Mouse (Mus musculus) spleen, embryonic (tissue): ENCODE results near the gene Mdm1.

Source experiments
- CTCF ChIA-PET: fragments of 350-600 bp; sonication (Branson Sonifier 250); formaldehyde crosslinking; loops from one replicate; lab custom pipeline; 2022; lab: Charles Lee

Gene Mdm1

DNA sequence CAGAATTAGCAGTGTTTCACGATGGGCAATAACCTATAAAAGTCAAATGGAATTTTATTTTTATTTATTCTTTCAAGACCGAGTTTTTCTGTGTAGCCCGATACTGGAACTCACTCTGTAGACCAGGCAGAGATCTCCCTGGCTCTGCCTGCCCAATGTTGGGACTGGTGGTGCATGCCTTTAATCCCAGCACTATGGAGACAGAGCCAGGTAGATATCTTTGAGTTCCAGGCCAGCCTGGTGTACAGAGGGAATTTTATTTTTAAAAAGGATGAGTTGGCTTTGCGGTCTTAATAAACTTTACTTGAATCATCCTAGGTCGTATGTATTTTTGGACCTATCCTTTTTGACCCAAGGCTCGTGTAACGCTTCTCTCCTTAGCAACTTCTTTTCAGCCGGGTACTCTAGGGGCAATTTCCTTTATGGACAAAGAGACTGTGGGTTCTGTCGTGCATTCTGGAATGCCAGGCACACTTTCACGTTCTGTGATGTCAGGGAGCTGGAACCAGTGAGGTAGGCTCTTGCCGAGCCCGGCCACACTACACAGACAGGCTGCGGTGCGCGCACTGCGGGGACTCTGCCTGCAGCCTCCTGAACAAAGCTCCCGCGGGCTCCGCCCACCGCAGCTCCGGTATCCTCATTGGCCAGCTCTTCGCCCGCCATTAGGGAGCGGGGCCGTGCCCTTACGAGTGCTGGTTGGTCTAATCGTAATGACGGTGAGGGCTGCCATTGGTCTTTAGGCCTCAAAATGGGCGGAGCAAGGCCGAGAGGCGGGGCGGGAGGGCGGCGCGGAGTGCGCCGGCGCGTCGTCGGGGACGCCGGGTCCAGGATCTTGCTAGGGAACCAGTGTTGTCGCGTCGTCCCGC is at the start of gene Mdm1:
Gene Mdm1 (plus strand): TSS at position 794 of the 866 bp plus-strand sequence.
- CTCF ChIA-PET = interaction anchor here (0.5 kb wide), 1 partner anchor 1282 kb away, joined by 5 read pairs; no protein-coding TSS in a partner anchor

DNA sequence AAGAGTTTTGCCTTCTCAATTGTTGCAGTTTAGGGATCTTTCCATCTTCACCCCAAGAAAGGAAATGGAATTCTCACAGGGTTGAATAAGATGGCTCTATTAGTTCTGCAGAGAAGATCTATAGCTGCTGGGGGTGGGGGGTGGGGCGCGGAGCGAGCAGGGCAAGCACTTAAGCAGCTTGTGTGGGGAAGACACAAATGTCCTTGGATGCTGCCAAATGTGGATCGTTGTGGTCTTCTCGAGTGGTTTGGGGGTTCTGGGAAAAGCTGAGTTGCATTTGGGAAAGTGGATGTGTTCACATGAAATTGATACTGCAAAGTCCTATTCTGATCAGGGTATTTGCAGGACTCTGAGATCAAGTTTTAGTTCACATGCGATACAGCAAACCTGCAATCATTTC is 48.9 kb upstream of the Mdm1 start:
- CTCF ChIA-PET = no interaction called here

DNA sequence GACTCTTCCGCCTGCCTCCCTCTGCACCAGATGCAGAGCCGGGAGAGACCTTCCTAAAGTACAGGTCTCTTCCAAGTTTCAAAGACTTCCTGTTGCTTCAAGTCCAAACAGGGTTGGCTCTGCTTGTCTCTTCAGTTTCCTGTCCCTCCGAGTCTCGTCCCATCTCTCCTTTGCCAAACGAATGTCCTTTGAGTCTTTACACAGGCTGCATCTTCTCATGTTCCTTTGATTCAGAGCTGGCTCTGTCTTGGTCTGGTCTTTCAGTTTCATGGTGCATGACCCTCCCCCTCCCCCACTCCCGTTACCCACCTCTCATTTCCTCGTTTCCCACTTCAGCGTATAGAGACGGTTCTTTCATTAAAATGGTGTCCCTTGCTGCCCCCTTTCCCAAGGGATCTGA is 47.9 kb upstream of the Mdm1 start:
- CTCF ChIA-PET = interaction anchor here (1.0 kb wide), 1 partner anchor 240 kb away, joined by 3 read pairs; no protein-coding TSS in a partner anchor

DNA sequence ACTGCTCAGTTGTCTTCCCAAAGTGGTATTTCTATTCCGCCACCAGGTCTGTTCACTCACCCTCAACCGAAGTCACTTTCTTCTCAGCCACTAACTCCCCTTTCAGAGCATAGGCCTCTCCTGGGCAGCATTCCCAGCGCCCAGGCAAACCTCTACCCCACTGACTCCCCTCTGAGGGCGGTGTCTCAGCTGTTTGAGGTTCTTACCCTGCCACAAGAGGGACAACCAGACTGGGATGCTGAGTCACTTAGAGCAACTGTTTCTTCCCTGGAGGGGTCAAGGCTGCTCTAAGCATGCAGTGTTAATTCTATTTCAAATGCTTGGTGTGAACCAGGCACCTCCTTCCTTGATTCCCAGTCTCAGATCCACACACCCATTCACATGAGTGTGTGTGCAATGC is 46.8 kb upstream of the Mdm1 start:
- CTCF ChIA-PET = no interaction called here

DNA sequence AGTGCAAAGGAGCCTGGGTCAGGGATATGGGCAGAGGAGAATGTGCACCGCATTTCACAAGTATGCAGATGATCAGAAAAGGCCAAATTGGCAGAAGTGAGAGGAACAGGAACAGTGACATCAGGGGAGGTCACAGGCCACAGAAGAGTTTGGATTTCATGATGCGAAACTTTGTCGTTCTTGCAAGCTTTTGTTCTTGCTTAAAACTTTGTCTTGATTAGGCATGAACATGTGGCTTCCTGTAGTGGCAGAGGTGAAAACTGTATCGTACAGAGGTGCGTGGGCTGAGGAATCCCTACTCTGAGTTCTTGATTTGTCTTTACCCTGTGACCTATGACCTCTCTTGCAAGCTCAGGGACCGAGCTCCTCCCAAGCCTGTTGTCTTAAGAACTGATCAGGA is 45.4 kb upstream of the Mdm1 start:
- CTCF ChIA-PET = no interaction called here

DNA sequence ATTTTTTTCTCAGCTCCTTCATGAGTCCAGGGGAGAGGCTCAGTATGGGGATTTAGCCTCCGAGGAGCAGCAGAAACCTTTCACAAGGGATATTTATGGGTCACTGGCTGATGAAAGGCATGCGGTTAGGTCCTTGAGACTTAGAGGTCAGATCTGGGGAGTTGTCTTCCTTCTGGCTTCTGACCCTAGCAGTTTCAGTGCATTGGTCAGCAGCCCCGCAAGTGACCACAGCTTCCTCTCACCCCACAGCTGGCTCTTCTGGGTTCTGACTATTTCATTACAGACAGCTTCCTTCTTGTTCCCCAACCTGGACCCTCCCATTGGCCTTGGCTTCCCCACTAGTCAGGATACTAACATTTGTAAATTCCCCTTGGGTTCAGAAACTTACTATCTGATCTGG is 43.7 kb upstream of the Mdm1 start:
- CTCF ChIA-PET = interaction anchor here (0.6 kb wide), 1 partner anchor 99 kb away, joined by 5 read pairs; no protein-coding TSS in a partner anchor

DNA sequence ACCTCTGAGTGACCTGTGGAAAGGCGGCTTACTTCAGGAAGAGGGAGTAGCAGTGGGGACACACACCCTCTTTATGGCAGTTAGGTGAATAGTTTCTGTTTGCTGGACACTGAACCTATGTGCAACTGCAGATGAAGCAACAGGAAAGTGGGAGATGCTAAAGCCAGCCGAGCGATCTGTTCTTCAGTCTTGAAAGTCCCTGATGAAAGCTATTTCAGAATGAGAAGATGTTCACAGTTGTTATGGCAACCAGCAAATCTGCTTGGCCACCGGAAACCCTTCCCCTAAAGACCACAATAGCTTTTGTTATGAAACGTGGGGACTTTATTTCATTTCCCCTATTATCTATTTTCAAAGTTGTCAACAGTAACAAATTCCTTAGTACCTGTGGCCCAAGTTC is 41.0 kb upstream of the Mdm1 start:
- CTCF ChIA-PET = no interaction called here

DNA sequence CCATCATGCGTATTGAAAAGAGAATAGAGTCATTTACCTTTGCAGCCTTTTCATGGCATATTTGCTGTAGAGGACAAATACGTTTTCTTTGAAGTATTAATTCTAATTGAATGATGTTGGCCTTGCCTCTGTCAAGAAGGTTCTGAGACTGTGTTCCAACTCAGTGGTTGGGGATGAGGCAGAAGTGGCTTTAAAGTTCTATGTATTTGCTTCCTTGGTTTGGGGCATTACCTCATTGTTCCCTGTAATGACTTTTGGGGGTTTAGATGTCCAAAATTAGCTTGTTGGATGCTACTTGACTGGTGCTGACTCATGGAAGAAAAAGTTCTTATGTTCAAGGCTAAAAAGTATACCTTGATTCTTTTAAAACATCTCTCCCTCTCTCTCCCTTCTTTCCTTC is 40.6 kb upstream of the Mdm1 start:
- CTCF ChIA-PET = interaction anchor here (0.6 kb wide), 1 partner anchor 10 kb away, joined by 8 read pairs; no protein-coding TSS in a partner anchor

DNA sequence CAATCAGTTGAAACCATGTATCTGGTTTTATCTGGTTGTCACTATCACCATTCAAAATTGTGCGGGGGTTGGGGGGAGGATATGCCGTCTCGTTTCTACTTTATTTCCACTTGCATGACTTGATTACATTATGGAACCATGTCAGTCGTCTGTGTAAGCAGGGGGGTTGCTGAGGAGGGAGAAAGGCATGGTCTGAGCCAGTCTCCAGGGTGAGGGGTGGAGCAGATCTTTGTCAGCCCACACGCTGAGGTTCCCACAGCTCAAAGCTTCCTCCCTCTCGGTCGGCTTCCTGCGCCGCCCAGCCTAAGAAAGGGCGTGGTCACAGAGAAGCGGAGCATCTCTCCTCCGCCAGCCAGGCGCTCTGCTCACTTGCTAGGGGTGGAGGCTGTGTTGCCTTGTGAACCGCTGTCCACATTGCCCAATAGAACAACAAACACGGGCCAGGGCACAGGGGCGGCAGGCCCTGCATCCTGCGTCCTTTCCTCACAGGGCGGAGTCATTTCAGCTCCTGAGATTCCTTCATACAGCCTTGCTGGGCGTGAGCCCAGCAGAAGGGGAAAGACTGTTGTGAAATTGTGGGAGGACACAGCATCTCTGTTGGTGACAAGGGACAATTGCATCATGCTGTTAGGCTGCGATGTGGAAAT is 38.5 kb upstream of the Mdm1 start:
- CTCF ChIA-PET = no interaction called here

DNA sequence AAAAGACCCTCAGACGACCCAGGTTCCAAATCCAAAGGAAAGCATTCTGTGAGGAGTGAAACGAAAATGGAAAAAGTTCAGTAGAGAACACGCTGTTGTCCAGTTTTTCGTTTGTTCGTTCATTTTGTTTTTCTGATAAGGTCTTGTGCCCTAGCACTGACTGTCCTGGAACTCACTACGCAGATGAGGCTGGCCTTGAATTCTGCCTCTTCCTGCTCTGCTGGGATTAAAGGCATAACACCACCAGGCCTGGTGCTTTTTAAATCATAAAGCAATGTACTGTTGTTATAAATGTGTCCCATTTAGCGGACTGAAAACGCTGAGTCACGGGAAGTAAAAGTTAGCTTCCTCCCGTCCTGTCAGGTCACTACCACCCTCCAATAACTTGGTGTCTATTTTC is 37.7 kb upstream of the Mdm1 start:
- CTCF ChIA-PET = interaction anchor here (0.7 kb wide), 1 partner anchor 349 kb away, joined by 18 read pairs; no protein-coding TSS in a partner anchor

DNA sequence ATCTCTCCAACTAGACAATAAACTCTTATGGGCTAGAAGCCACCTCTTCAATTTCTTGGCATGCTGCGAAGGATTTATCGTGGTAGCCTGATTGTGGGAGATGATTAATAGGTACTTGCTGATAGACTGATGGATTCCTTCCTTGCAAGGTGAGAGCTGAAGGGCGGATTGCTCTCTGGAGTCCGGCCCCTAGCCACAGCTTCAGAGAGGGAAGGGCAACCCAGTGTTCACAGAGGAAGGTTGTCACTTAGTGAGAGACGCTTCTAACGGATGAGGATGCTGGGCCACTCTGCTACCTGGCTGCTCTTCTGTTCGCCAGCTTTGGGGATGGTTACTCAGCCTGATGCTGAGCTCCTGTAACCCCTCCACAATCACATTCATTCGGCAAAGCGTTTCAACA is 34.6 kb upstream of the Mdm1 start:
- CTCF ChIA-PET = interaction anchor here (1.3 kb wide), 1 partner anchor 268 kb away, joined by 3 read pairs; no protein-coding TSS in a partner anchor

DNA sequence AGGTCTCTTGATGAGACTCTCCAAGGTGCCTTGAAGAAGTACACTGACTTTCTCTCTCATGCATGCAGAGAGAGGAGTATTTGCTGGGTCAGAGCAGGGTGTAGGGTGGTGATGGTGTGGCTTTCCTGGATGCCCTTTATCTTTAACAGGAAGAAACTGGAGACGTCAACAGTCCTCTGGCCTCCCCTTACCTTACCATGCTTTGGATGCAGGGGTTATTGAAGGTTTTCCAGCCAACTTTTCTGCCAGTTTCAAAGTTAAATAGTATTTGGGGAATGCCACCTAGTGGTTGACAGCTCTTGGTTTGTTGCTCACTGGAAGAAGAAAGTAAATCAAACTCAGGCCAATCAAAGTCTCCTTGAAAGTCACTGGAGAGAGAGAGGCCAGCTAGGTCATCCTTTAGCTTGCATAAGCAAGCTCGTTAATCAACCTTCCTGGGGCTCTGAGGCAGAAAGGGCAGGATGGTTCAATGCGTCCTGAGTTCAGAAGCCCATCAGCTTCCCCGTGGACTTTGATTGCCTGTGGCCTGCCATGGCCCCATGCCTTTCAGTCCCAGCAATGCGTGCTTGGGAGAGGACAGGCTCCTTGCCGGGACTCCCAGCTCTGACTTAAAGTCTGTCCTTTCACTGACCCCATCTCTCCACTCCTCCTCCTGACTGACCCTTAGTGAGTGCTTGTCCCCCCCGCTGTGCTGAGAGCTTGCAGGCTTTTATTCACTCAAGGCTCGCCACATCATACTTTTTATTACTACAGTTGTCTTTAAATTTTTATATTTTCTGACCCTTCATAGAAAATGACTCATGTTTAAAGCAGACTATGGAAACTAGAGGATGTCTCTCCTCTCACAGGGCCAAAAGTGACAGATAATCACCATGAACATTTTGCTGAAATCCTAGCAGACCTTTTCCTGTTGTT is 31.3 kb upstream of the Mdm1 start:
- CTCF ChIA-PET = interaction anchor here (0.6 to 0.7 kb wide), 2 partner anchors 147 to 162 kb away, joined by 4 to 9 read pairs; no protein-coding TSS in a partner anchor

DNA sequence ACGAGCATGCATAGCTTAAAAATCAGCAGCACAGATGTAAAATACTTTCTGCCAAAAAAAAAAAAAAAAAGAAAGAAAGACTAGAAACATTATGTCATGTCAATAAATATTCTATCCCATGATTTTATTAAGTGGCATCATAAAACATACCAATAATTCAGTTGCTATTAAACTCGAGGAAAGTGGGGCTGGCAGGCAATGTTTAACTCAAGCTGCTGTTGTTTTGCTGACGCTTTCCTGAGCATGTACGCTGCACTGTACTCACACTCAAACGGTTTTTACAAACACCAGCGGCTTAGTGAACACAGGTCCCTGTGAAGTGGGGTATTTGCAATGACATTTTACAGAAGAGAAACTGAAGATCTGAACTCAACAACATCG is 30.7 kb upstream of the Mdm1 start:
- CTCF ChIA-PET = interaction anchor here (0.7 kb wide), 1 partner anchor 52 kb away, joined by 6 read pairs; no protein-coding TSS in a partner anchor

DNA sequence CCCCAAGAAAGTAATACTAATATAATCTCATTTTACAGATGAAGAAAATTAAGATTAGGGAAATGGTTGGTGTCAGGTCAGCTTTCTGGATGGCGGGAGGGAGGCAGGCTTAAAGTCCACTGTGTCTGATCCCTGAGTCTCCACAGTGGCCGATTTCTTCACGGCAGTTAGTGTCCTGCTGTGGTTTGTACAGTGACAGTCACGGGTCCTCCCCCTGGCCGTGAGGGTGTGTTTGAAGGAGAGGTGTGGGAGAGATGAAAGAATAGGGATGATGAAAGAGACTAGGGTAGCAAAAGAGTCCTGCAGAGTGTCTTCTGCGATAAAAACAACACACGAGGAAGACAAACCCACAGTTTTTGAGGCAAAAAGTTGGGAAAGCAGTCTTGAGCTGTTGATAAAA is 30.0 kb upstream of the Mdm1 start:
- CTCF ChIA-PET = no interaction called here

DNA sequence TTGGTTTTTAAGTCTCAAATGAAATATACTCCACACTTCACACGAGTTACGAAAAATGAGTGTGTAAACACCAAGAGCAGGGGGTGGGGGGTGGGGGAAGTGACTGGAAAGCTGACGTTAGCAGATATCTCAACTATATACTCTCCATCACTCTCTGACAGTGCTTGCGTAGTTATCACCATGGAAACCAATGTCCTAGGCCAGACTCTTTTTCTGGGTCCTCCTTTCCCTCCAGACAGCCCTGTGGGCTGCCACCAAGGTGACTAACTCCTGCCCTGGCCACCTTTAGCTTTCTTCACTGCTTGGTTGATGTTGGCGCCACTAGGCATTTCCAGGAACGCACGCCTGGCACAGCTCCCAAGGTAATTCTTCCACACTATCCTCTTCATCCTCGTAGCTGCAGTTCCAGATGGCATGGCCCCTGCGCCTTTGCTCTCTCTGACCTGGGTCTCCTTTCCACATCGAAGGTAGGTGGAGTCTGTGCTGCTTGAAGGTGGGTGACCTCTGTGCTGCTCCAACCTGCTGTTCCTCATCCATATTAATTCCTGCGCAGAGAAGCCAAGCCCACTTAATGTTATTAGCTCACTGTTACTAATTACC is 29.2 kb upstream of the Mdm1 start:
- CTCF ChIA-PET = no interaction called here

DNA sequence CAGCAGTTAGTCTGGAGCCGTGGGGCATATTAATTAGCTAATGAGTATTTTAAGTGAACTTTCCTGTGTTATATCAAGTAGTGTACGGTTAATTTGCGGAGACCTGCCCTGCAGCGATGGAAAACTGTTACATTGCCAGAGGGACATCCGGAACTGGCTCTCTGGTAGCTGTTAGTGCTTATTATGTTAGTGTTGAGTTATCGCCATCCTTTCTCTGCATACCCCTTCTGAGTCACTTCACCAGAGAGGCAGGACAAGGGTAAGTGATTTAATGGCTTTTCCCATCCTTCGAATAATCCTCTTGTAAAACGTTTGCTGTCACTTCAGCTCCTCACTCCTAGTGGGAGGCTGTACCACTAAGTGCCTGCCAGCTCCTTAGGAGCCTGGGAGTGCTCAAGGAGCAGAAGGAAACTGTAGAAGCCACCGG is 28.3 kb upstream of the Mdm1 start:
- CTCF ChIA-PET = no interaction called here

DNA sequence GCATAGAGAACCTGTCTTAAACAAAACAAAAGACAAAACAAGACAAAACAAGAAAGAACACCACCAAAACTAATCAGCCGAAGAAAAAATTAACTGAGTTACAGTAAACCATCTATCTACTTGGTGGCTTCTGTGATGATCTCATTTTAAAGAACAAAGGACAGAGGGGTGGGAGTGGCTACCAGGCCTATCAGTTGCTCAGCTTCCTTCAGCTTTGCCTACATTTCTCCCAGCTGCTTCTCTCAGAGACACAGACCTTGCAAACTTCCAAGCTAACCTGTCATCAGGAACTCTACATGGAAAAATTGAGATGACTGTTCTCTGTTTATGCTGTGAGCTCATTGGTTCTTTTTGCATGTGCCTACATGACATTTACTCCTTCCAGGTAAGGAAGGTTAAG is 27.3 kb upstream of the Mdm1 start:
- CTCF ChIA-PET = no interaction called here

DNA sequence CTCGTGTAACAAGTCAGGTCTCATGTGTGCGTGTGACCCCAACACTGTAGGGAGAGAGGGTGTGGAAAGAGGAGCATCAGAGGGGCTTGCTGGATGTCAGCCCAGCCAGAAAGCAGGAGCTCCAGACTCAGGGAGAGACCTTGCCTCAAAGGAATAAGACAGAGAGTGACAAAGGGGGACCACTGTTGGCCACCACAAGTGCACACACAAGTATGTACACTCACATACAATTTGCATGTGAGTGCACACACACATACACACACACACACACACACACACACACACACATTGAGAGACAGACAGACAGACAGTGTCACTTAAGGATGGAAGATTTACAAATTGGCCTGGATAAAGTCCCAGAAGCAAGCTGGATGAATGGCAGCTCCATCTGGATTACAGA is 25.2 kb upstream of the Mdm1 start:
- CTCF ChIA-PET = no interaction called here

DNA sequence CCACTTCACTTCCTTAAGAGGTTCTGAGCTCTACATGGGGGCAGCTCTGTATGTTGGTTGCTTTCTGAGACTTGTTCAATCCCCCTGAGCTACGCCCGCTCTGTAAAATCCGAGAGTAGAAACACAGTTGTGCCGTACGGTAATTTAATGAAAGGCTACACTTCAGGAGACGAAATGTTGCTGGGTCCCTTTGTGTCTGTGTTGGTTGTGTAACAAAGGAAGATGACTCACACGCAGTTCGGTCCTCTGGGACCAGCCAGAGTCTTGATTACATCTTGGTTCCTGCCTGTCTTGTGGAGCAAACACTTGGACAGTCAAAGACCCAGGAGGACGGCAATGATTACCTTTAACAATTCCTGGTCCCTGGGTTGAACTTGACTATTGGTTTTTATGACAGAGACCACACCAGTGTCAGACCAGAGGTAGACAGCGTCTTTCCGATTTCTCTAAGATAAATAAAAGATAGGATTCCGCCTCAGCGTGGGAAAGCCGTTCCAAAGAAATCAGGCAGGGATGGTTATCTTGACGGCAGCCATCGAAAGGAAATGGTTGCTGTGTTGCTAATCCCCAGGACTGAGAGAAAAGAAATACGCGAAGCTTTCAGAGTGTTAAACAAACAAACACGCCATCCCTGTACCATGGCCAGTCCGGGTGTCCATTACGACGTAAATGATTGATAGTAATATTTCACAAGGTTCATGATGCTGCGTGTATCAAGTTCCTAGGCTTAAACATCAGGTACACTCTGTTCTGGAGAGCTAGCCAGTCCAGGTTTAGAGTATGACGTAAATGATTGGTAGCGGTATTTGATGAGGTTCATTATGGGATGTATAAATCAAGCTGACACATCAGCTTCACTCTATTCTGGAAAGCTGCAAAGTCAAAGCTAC is 20.3 kb upstream of the Mdm1 start:
- CTCF ChIA-PET = interaction anchor here (0.8 kb wide), 1 partner anchor 36 kb away, joined by 3 read pairs; no protein-coding TSS in a partner anchor

DNA sequence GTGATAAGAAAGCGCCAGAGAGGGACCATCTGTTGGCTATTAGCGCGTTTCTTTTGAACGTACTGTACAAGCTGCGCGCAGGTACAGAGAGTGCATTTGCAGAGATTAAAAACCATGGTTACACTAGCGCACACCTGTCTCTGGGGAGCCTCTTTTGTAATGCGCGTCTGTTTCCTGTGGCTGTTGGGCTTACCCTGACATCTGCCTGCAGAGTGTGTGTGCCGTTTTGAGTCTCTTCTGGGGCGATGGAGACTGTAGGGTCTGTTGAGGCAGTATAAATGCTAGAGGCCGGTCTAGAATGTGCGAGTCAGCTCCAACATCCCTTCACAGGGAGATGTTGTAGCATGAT is 19.7 kb upstream of the Mdm1 start:
- CTCF ChIA-PET = interaction anchor here (0.8 kb wide), 1 partner anchor 37 kb away, joined by 3 read pairs; no protein-coding TSS in a partner anchor
